Mouse (Mus musculus): ENCODE data around the gene Itm2b. TPM values are rescaled to one million over a fixed set of nuclear protein-coding genes. Genes with fewer than 3 reads are reported as not detected.

The Itm2b gene
- total and polyA plus RNA-seq, 3 experiments, result 190 to 305 (median 254) TPM

DNA sequence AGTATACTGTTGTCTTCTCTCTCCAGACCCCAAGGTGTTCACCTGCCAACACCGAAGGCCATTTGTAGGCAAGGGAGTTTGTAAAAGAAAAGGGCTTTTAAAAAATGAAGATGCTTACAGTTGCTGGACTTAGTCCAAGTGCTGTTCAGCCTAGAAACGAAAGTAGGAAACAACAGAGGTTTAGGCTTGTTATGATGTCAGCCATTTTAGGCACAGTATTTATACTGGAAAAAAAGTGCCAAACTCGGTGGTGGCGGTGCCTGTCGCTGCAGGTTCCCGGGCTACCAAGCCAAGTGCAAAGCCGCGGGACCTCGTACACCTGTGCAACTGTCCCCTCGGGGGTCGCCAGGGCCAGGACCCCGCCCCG is 560 bp downstream of the Itm2b start:
- Histone ChIP-seq H3K9me3 (replicated peaks; ENCODE audit: low read length) (no peaks in the 10 kb centered on the region), H3K27me3 (replicated peaks) (no peaks in the 10 kb centered on the region), H3K79me2 (replicated peaks; ENCODE audit: control insufficient read depth, extremely low read depth, insufficient read depth, poor library complexity, severe bottlenecking) (peaks cover 46% of the 10 kb centered on the region), H3K4me3 (replicated peaks in 1 of 3; ENCODE audit: low read depth in 2 of 3, low read length in 2 of 3, poor library complexity in 1 of 3) (peak overlapping the region; percentile 81 to 99 (median 88)), H3K4me2 (ENCODE audit: insufficient read depth, low read depth, poor library complexity, severe bottlenecking) (peak overlapping the region; percentile 71; the same call in 1 of the 2 replicates), H3K9ac (ENCODE audit: insufficient read depth, low read depth) (peak overlapping the region; percentile 97), H3K27ac (ENCODE audit: insufficient read depth, low read depth) (peak overlapping the region; percentile 84), H3K4me1 (ENCODE audit: control insufficient read depth in 1 of 2, insufficient read depth in 2 of 2) (peaks cover 14 to 72% of the 10 kb centered on the region in 2 experiments), H3K36me3 (replicated peaks in 1 of 2; ENCODE audit: control insufficient read depth in 1 of 2, insufficient read depth in 1 of 2, low read length in 1 of 2) (peaks cover 10 to 23% of the 10 kb centered on the region in 2 experiments)
- peak; percentile 85; the same call in 1 of the 2 replicates for TF ChIP-seq UBTF (IDR thresholded peaks at IDR 0.05; ENCODE audit: low read depth, low read length)
- TF ChIP-seq IRF4 (IDR thresholded peaks at IDR 0.05; ENCODE audit: low read depth, low read length), result no peak
- peak; percentile 15; the same call in 1 of the 2 replicates for TF ChIP-seq SIN3A (IDR thresholded peaks at IDR 0.05; ENCODE audit: low read length)
- no peak for TF ChIP-seq E2F4 (IDR thresholded peaks at IDR 0.05; ENCODE audit: insufficient replicate concordance, low read depth, low read length)
- peak; percentile 43; the same call in 1 of the 2 replicates for TF ChIP-seq ZNF384 (IDR thresholded peaks at IDR 0.05; ENCODE audit: low read depth, low read length)
- TF ChIP-seq BHLHE40 (IDR thresholded peaks at IDR 0.05; ENCODE audit: low read depth, low read length), result no peak
- in situ Hi-C loops (cut with MboI; ENCODE audit: low pct_ligation_motif_present, low pct_unique_long_range_greater_than_20kb, low sequenced_read_pairs) (no loop called here), dilution Hi-C loops (cut with MboI; ENCODE audit: extremely low pct_ligation_motif_present, extremely low pct_unique_long_range_greater_than_20kb, low sequenced_read_pairs) (no loop called here)
- DNase-seq (ENCODE audit: extremely low read depth), result peak; percentile 37

DNA sequence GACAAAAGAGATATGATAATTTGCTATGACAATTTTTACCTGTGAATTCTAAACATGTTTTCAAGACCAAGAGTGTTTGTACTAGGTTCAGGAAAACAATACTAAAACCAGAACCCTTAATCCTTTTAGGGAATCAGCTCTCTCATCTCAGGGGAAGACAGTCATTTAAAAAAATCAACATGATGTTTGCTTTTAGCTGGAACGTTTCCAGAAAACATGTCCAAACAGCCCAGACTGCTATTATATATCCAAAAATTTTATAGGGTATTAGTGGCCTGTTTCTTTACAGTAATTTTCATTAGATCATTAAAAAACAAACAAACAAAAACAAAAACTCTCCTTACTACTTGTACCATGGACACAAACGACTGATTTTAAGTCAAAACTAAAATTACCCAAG is 1.3 kb downstream of the Itm2b start:
- no peak for DNase-seq (ENCODE audit: extremely low read depth)
- dilution Hi-C loops (cut with MboI; ENCODE audit: extremely low pct_ligation_motif_present, extremely low pct_unique_long_range_greater_than_20kb, low sequenced_read_pairs), result no loop called here
- peaks cover 14 to 70% of the 10 kb centered on the region in 2 experiments for H3K4me1 ChIP-seq (ENCODE audit: control insufficient read depth in 1 of 2, insufficient read depth in 2 of 2)

DNA sequence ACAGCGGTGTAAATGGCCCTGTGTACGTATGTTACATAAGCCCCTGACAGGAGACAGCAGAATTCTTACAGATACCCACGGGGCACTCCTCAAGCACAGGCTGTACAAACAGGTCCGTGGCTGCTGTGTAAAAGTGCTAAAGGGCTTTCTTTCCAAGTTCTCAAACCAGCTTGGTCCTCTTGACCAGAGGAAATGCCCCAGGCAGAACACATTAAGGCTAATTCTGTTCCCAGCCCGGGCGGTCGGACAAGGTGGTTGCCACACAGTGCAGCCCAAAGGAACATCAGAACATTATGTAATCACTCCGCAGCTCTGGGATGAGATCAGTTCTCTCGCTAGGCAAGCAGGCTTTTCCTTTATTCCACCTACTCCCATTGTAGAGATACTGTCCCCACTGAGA is 2.4 kb downstream of the Itm2b start:
- dilution Hi-C loops (cut with MboI; ENCODE audit: extremely low pct_ligation_motif_present, extremely low pct_unique_long_range_greater_than_20kb, low sequenced_read_pairs) (no loop called here), in situ Hi-C loops (cut with MboI; ENCODE audit: low pct_ligation_motif_present, low pct_unique_long_range_greater_than_20kb, low sequenced_read_pairs) (no loop called here)
- peaks cover 57% of the 10 kb centered on the region for H3K79me2 ChIP-seq (replicated peaks; ENCODE audit: control insufficient read depth, extremely low read depth, insufficient read depth, poor library complexity, severe bottlenecking)
- H3K4me1 ChIP-seq (ENCODE audit: control insufficient read depth in 1 of 2, insufficient read depth in 2 of 2), result peaks cover 14 to 73% of the 10 kb centered on the region in 2 experiments
- H3K4me2 ChIP-seq (ENCODE audit: insufficient read depth, low read depth, poor library complexity, severe bottlenecking), result peak overlapping the region; percentile 68
- no peaks in the 10 kb centered on the region for H3K9me3 ChIP-seq (replicated peaks; ENCODE audit: low read length)
- TF ChIP-seq MXI1 (IDR thresholded peaks at IDR 0.05; ENCODE audit: low read depth, low read length) (no peak), HCFC1 (IDR thresholded peaks at IDR 0.05; ENCODE audit: low read depth, low read length) (no peak), JUND (conservative IDR thresholded peaks at IDR 0.05; ENCODE audit: low read depth, low read length) (no peak), PAX5 (IDR thresholded peaks at IDR 0.05; ENCODE audit: low read length) (no peak), ELF1 (IDR thresholded peaks at IDR 0.05; ENCODE audit: low read depth, low read length) (no peak), GABPA (IDR thresholded peaks at IDR 0.05; ENCODE audit: insufficient replicate concordance, low read depth, low read length) (no peak), E2F4 (IDR thresholded peaks at IDR 0.05; ENCODE audit: insufficient replicate concordance, low read depth, low read length) (no peak), MAZ (IDR thresholded peaks at IDR 0.05; ENCODE audit: low read depth, low read length) (no peak), MAFK (IDR thresholded peaks at IDR 0.05; ENCODE audit: insufficient replicate concordance, low read length) (no peak)
- H3K4me3 ChIP-seq (replicated peaks in 1 of 3; ENCODE audit: low read depth in 2 of 3, low read length in 2 of 3, poor library complexity in 1 of 3), result peak overlapping the region; percentile 44 to 99 (median 81)
- no peak for DNase-seq (ENCODE audit: extremely low read depth)
- peaks cover 21 to 41% of the 10 kb centered on the region in 2 experiments for H3K36me3 ChIP-seq (replicated peaks in 1 of 2; ENCODE audit: control insufficient read depth in 1 of 2, insufficient read depth in 1 of 2, low read length in 1 of 2)
- no peaks in the 10 kb centered on the region for H3K27me3 ChIP-seq (replicated peaks)
- H3K27ac ChIP-seq (ENCODE audit: insufficient read depth, low read depth), result 0 out of 2 replicates have a peak overlapping the region, but pooled peaks have one; percentile 8
- peak overlapping the region; percentile 97 for H3K9ac ChIP-seq (ENCODE audit: insufficient read depth, low read depth)

More for the DNA sequence above, 1.3 kb downstream of the Itm2b start:
- H3K36me3 ChIP-seq (replicated peaks in 1 of 2; ENCODE audit: control insufficient read depth in 1 of 2, insufficient read depth in 1 of 2, low read length in 1 of 2), result peaks cover 11 to 30% of the 10 kb centered on the region in 2 experiments
- H3K9me3 ChIP-seq (replicated peaks; ENCODE audit: low read length), result no peaks in the 10 kb centered on the region
- no peak overlapping the region for H3K27ac ChIP-seq (ENCODE audit: insufficient read depth, low read depth)
- H3K79me2 ChIP-seq (replicated peaks; ENCODE audit: control insufficient read depth, extremely low read depth, insufficient read depth, poor library complexity, severe bottlenecking), result peaks cover 51% of the 10 kb centered on the region
- peak overlapping the region; percentile 44 to 99 (median 81) for H3K4me3 ChIP-seq (replicated peaks in 1 of 3; ENCODE audit: low read depth in 2 of 3, low read length in 2 of 3, poor library complexity in 1 of 3)
- no peaks in the 10 kb centered on the region for H3K27me3 ChIP-seq (replicated peaks)
- TF ChIP-seq MXI1 (IDR thresholded peaks at IDR 0.05; ENCODE audit: low read depth, low read length), result no peak
- in situ Hi-C loops (cut with MboI; ENCODE audit: low pct_ligation_motif_present, low pct_unique_long_range_greater_than_20kb, low sequenced_read_pairs), result no loop called here
- peak overlapping the region; percentile 86 for H3K4me2 ChIP-seq (ENCODE audit: insufficient read depth, low read depth, poor library complexity, severe bottlenecking)
- peak overlapping the region; percentile 97 for H3K9ac ChIP-seq (ENCODE audit: insufficient read depth, low read depth)

All from CH12.LX (cell line).